Mouse (Mus musculus) mesoderm, embryonic 11.5 days (tissue): ENCODE data around the gene Letm1.
A peak's percentile ranks its signal among the peaks of the same experiment; 100 is the strongest.

Source experiments
- DNase-seq: peaks from one replicate; pipeline ENCODE4 v3.0.0-alpha.2; 2012; ENCODE audit warnings: low read depth, low spot score

The Letm1 gene

DNA sequence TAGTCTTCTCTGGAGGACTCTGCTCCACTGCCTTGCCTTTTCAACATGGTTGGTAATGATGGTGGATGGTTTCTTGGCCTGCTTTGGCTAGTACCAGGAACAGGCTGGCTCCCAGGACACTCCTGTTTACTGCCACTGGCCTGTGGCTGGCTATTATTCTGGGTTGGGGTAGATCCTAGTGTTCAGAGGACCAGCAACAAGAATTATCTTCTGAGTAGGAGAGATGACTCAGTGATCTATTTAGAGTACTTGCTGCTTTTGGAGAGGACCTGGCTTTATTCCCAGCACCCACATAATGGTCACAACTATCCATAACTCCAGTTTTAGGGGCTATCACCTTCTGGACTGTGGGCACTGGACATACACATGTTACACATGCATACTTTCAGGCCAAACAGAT is 44.3 kb downstream of the Letm1 start:
- no peak for DNase-seq

DNA sequence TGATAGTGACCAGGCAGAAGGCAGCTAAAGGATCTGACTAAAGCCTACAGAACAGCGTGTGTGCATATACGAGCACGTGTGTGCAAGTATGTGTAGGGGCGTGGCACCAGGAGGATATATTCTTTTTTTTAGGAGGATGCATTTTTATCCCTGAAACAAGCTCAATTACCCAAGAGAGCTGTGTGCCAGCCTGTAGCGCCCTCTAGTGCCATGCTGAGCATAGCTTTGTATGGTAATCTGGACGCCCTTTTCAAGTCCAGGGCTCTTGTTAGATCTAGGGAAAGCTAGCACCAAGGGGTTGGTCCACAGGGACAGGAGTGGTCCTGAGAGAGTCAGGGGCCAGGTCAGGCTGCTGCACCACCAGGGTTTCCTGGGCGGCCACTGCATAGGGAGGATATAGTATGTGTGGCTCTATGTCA is 44.7 kb downstream of the Letm1 start:
- DNase-seq = peak; percentile 85

DNA sequence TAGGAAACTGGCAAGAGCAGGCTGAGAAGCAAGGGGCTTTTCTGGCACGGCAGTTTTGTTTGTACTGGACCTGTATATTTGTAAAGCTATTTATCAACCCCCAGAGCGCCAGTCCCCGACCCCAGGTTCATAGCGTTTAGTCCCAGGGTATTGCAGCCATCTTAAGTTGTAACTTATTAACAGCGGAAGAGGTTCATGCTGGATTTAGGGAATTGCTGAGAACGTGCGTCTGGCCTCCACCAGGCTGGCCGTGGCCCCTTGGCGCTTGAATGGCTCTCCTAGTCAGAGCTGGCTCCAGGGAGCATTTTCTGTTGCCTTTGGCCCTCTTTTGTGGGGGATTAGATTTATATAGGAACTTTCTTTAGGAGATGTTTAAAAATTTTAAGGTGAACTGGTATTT is 46.4 kb downstream of the Letm1 start:
- no peak for DNase-seq

DNA sequence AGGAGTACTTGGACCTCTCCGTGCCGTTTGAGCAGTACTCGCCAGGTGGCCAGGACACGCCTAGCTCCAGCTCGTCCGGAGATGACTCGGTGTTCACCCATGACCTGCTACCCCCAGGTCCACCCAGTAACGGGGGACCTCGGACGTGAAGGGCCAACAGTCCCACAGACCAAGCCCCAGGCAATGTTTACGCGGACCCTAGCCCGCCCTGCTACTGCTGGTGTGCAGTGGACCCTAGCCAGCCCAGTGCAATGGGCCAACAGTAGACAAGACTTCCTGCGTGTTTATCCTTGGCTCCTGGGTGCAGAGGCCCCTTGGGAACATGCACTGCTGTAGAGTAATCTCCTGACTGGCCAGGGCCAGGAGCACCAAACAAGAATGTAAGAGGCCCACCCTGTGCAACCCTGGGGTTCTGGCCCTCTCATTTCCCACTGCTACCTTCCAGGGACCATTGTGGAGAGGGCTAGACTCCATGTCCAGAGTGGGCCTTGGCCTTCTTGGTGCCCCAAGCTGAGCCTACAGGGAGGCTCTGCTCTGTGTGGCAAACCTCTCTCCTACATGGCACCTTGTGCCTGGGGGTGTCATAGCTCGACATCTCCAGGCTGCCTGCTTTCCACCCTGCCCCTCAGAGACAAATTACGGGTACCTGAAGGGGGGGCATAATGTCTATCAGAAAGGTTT is 47.1 kb downstream of the Letm1 start:
- DNase-seq = no peak

DNA sequence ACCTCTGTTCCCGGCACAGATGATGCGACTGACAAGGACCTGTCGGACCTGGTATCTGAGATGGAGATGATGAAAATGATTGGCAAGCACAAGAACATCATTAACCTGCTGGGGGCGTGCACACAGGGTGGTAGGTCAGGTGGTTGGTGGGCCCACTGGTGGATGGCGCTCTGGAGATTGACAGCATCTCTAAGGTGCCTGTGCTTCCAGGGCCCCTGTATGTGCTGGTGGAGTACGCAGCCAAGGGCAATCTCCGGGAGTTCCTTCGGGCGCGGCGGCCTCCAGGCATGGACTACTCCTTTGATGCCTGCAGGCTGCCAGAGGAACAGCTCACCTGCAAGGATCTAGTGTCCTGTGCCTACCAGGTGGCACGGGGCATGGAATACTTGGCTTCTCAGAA is 48.8 kb downstream of the Letm1 start:
- no peak for DNase-seq

DNA sequence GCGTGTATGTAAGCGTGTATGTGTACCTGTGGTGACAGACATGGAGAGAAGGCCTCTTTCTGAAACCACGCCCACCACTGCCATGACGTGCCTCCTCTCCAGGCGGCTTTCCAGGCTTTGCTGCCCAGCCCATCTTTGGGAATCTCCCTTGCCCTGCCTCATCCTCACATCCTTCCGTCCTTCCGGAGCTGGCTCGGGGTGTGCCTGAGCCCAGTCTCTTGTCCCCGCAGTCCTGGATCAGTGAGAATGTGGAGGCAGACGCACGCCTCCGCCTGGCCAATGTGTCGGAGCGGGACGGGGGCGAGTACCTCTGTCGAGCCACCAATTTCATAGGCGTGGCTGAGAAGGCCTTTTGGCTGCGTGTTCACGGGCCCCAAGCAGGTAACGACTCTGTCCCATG is 51.6 kb downstream of the Letm1 start:
- no peak for DNase-seq

DNA sequence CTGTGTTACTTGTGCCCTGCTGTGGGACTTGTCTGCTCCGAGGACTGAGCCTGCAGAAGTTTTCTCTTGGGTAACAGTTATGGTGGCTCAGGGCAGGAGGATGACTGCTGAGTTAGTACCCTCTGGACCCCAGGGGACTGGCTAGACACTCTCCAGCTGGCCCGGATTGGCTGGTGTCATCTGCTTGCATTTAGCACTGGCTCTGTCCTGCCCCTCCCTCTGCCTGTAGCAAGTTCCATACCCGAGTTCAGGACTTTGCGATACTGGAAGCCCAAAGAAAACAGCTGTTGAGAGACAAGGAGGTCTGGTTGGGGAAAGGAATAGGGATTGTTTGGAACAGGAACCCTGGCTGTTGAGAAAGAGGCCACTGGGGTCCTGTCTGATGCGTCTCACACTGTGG is 52.1 kb downstream of the Letm1 start:
- no peak for DNase-seq

DNA sequence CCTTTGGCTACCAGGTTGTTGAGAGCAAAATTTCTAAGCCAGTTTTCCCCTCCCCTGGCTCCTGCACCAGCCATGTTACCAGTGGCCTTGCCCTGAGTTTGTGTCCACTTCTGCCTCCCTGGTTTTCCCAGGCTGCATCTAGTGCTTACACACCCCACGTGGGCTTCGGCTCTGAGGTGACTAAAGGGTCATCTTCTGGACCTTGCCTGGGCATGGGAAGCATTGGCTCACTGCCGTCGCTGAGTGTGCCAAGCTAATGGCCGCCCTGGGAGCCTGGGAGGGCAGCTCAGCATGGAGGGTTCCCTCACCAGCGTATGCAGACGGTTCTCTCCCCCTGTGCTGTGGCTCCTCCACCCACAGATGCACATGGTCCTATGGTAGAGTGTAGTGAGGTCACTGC is 53.8 kb downstream of the Letm1 start:
- no peak for DNase-seq

DNA sequence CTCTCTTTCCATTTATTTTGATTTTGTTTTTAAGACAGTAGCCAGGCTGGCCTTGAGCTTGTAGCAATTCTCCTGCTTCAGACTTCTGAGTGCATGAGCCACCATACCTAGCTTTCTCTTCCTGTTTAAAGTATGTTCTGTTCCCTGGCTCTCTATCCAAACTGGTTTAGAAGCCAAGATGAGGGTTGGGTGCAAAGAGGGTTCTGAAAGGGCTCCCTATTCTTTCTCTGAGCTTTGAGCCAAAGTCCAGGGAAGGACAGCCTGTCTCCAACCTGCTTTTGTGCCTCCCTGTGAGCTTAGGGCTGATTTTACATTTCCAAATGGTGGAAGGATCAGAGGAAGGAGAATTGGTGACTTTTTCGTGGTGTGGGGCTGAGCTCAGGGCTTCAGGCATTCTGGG is 55.7 kb downstream of the Letm1 start:
- no peak for DNase-seq

DNA sequence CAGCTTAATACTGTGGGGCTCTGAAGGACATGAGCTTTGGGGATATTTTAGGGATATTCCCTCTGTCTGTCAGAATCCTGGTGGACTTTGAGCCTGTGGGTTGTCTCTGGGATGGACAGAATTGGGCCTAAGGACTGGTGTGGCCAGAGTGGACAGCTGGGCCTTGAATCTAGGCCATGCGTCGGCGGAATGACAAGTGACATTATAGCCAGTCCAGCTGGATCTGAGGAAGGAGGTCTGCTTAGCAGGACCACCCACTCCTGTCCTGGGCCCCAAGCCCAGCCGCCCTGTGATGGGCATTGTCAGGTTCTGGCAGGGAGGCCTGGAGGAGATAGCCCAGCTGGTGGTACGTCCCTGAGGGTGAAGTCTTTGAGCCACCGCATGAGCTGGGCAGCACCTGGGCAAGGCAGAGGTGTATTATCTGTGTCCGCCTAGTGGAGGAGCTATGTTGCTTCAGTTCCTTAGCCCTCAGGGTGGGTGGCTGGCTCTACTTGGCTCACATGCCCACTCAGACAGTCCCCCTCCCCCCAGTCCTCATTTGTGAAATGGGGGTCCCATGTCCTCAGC is 56.5 kb downstream of the Letm1 start:
- no peak for DNase-seq

DNA sequence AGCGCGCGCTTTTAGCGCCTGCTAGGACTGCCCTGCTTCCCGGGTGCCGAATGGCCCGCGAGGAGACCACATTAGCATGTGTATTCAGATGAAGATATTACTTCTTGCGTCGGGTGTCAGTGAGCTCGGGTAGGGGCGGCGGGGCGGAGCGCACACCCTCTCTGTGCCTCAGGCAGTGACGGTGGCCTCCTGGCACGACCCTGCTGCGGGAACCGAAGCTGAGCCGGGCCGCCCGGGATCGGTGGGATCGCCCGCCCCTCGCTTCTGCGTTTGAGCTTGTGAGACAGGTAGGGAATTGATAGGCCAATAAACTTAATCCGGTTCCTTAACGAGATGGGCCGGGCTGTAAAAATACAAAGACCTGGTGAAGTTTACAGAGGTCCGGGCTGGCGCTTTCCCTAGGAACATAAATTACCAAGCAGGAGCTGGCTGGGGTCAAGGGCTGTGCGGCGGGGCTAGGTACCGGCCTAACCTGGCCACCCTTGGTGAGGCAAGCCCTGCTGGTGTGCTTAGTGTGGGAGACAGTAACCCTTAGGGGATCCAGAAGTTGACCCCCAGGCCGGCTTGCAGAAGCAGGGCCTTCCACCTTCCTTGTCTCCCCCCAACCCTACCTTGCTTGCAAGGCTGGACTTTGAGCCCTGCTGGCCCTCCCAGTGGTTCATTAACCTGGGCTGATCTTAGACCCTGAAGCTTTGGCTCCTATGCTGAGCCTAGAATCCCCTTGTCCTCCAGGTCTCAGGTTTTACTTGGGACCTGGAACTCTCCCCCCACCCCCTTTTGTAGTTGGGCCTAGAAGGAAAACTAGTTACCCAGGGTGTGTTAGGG is 58.8 kb downstream of the Letm1 start:
- peak; percentile 65 for DNase-seq

DNA sequence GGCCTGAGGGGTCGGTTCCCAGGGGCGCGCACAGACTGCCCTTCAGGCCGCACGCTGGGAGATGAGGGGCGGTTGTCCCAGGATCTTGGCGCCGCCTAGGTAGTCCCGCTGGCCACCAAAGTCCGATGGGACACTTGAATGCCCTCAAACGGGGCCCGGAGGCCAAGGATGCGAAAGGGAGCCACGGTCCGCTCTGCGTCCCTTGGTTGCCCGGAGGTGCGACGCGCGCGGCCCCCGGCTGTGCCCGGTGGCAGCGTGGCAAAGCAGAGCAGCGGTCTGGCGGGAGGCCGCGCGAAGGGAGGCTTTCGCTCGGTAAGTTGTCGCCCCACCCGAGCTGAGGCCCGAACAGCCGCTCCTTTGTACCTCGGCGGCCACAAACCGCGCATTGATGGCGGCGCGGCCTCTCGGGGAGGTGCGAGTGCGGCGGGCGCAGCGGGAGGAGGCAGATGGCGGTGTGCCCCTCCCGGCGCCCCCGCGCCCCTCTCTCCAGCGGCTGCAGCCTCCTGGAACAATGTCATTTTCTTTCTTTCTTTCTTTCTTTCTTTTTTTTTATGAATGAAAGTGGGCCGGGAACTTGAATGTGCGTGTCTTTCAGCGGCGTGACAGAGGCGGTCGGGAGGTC is 59.5 kb downstream of the Letm1 start:
- DNase-seq = peak; percentile 55

DNA sequence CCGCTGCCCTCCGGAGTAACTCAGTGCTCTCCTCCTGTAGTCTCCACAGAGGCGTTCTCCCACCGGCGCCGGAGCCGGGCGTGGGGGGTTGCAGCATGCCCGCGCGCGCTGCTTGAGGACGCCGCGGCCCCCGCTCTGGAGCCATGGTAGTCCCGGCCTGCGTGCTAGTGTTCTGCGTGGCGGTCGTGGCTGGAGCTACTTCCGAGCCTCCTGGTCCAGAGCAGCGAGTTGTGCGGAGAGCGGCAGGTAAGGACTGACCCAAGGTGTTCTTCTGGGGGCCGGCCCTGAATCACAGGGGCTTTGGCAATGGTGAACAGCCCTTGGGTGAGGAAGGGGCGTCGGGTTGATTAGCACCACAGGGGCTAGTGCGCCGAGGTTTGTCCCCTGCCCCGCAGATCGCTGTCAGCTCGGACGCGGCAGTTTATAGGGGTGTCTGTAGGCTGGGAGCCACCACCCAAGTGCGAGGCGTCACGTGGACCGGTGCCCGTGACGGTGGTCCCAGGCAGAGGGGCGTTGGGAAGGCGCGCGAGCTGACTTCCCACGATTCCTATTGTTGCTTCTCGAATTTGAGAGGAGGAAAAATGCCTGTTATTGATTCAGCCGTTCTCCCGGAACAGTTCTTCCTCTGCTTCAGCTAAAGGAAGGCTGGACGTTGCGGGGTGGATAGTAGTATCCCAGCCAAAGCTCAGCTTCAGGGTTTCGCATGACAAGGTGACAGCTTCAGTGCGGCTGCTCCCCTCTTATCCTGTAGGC is 60.2 kb downstream of the Letm1 start:
- DNase-seq = no peak

DNA sequence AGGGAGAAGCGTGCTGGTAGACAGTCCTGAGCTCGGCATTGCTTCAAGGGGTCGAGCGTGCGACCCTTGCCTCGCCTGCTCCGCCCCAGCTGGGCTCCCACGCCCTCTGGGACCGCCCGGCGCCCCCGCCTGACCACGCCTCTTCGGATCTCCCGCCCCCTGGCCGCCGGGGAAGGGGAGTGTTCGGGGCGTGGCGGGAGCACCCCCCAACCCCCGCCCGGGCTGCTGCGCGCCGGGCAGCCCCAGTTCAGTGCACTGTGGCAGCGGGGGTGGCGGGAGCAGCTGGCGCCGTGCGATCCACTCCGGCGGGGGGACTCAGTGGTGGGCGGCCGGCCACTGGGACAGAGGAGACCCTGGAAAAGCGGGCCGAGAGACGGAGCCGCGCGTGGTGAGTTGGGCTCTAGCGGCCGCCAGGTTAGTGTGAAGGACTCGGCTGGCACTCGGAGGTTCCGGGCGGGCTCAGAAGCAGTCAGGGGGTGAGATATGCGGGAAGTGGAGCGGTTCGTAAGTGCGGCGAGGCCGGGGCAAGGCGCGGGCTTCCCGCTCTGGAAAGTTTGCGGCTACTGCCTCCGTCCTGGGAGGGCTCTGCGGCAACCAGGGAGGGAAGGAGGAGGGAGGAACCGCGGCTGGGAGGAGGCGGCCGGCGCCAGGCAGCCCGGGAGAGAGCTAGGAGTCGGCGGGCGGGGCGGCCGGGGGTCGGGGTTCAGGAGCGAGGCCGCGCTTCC is 60.9 kb downstream of the Letm1 start, which contains the start of gene Fgfr3:
Fgfr3 (plus strand) TSS at position 134 of the 725 bp plus-strand sequence.
- DNase-seq = peak; percentile 78

DNA sequence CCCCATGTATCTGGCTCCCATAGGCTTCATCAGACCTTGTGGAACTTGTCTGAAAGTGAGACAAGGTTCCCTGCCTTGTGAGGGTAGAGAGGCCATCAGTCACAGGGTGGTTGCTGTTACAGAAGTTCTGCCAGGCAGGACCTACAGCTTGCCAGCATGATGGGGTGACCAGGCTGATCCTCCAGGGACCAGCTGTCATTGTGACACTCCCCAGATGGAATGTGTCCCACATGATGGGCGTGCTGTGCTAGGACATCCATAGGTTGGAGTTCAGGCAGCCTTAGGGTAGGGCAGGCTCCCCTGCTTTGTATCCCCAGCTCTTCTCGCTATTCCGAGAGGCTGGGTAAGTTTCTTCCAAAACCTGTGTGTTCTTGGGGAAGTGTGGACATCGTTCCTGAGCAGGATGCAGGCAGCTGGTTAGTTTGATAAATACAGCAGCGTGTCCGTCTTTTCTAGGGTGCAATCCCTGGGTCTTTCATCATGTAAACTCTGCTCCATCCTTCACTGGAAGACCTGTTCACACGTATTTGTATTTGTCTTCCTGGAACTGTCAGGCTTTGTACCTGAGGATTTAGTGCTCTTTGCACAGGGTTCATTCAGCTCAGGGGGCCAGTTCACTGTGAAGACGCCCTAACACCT is 61.6 kb downstream of the Letm1 start:
- no peak for DNase-seq

DNA sequence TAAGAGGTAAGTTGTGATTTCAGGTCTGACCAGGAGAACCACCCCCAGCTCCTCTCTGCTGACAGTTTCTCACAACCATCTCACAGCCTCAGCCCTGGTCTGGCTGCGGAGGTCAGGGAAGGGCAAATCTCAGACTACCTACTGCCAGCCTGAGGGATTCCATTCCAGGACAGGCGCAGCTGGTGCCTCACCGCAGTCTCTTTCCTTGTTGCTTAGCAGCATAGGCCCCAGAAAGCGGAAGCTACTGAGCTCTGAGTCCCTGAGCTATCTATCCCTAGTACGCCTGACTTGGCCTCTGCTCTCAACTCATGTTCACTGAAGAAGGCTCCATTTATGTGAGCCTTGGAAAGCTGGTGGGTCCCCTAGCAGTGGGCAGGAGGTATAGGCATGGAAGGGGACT is 64.2 kb downstream of the Letm1 start:
- no peak for DNase-seq

DNA sequence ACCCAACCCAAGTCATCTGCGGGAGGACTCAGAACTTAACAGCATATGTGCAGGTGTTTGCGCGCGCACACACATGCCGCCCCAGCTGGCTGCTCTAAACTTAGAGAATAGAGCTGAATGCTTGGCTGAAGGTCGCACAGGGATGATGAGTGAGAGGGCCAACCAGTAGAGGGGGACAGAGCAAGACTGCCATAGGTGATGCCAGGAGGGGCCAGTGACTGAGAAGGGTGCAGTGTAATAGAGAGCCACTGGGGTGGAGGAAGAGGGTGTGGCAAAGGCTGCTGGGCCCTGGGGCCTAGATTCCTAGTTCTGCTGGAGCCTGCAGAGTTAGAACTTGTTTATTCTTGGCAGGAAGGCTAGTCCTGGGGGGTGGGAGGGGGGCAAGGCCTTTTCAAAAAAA is 66.2 kb downstream of the Letm1 start:
- no peak for DNase-seq

DNA sequence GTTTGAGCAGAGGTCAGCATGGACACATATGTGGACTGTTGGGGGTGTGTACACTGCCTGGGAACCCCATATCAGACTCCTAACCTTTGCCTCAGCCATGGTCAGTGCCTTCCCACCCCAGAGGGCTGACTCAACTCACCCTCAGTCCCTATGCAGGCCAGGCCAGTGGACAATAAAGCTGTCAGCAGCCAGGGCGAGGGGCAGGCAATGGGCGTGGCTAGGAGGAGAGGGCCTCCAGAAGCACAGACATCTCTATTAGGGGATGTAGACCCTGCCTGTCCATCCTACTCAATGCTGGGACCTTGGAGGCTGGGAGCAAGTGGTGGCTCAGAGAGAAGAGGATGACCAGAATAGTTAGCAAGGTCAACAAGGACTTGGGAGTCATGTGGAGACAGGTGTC is 67.4 kb downstream of the Letm1 start:
- no peak for DNase-seq

DNA sequence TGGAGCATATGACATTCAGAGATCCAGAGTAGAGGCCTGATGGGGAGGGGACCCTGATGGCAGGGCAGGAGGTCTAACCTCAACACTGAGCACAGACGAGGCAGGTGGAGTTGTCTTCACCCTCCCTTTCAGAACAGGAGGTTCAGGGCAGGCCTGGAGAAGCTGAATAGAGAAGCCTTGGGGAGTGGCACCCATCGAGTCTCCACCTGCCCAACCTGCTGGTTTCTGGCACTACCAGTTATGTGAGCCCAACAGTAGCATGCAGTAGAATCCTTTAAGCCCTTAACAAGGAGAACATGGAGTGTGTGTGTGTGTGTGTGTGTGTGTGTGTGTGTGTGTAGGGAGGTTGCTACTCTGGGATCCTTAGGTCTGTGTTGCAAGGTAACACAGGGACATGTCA is 70.1 kb downstream of the Letm1 start:
- no peak for DNase-seq

DNA sequence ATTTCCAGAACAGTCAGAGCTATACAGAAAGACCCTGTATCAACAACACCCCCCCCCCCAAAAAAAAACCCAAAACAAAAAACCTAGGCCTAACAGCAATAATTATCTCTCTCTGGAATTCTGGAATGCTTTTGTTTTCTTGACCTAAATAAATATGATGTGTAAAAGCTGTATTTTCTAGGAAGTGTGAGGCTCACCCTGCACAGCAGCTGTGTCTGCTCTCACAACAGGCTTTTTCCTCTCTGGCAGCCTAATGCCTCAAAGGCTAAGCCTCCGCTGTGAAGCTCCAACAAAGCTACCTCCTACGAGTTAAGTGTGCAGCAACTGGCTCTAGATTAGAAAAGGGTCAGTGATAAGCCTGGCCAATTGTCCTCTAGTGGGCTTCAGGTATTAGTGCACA is 73.6 kb downstream of the Letm1 start:
- DNase-seq = no peak

DNA sequence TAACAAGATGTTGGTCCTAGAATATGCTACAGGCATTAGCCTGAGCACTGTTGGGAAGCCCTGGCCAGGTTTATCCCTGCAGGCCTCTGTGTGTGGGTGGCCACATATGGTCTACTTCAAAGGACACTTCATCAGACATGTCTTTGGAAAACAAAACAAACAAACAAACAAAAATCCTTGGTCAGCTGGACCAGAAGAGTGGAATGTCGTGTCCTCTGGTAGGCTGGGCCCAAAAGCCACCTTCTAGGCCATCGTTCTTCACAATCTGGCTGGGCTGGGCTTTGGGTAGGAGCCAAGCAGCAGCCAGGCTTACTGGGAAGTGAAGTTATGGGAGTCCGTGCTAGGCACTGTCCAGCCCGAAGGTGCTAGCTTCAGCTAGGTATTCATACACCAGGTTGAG is 75.5 kb downstream of the Letm1 start:
- DNase-seq = no peak
